Mouse (Mus musculus) urinary bladder, adult 18-20 months (tissue): Measurements from ENCODE around the gene Ccdc117.
A peak's percentile ranks its signal among the peaks of the same experiment; 100 is the strongest.
"Not testable (repeated sequence)": the region's sequence is repeated elsewhere in the genome, so short reads cannot be mapped to it uniquely, and the experiment has no call there.

ENCODE experiments used
- DNase-seq, 2 experiments: peaks; one replicate each; pipeline ENCODE4 v3.0.0; 2022; ENCODE audit warnings: low spot score in 2 of 2, mixed read lengths in 2 of 2

The Ccdc117 gene

DNA sequence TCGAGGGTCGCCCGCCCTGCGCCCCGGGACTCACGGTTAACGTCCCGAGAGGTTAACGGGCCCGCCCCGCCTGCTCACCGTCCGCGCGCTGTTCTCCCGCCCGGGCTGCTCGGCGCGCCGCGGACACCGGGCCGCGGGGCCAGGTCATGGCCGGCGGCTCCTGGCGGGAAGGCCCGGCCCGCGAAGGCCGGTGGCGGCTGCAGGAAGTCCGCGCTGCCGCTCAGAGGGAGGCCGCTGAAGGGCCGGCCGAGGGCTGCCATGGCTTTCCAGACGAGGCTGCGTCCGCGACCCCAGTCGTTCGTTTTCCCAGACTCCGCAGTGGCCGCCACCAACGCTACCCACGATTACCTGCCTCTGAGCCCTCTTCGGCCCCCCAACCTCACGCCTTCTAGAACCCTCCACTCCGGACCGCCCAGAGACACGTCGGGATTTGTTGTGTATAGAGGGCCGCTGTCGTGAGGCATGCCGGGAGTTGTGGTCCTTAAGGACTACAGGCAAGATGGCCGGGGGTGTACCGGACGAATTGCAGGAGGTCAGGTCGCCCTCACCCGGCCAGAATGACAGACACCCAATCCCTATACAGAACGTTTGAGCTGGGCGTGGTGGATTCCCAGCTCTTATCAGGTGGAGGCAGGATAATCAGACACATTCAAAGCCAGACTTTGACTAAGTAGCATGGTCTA, at the start of gene Ccdc117:
Ccdc117 (minus strand) TSS at position 389 of the 683 bp plus-strand sequence.
- peak; percentile 91 for DNase-seq

DNA sequence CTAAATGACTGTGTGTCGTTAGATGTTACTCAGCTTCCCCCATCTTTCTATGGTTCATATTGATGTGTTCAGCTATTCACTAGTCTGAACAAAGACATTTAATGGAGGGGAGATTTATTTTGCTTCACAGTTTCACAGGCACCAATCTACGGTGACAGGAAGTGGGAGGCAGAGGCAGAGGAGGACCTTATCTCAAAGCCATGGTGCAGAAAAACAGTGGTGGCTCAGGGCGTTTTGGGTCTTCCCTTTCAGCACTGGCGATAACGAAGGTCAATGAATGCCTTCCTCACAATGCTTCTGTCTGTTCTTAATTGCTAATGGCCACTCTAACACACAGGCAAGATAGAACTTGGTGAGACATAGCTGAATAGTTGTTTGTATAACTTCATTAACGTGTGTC, 33.1 kb upstream of the Ccdc117 start:
- DNase-seq: no peak

DNA sequence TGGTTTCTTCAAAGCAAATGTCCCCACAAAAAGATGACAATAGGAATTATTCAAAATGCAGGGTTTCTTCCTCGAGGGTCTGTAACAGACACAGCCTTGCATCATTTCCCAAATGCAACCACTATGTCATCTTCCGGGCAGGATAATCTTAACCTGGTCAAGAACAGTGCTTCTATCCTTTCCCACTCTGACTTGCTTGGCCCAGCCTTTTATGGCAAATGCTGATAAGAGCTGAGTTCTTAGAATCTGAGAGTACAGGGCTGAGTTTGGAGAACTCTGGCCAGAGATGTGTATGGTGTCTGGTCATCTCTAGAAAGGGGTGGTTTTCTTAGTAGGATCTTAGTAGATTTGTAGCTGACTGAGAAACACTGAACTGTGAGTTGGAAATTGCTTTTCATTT, 31.8 kb upstream of the Ccdc117 start:
- no peak for DNase-seq

DNA sequence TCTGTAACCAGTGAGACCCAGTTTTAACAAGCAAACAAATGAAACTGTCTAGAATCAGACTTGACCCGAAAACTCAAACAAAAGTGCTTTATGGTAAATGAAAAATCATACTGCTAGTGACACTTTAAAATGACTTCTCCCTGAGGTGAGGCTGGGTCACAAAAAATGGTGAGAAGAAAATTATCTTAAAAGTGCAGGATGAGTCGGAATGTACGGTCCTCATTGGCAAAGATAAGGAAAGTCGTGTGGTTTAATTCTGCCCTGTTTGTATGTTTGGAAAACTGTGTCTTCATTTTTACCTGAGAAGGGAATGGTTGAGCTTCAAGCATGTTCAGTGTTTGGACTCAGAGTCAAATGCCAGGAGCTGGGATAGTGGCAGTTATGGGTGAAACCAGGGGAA, 29.9 kb upstream of the Ccdc117 start:
- DNase-seq: no peak

DNA sequence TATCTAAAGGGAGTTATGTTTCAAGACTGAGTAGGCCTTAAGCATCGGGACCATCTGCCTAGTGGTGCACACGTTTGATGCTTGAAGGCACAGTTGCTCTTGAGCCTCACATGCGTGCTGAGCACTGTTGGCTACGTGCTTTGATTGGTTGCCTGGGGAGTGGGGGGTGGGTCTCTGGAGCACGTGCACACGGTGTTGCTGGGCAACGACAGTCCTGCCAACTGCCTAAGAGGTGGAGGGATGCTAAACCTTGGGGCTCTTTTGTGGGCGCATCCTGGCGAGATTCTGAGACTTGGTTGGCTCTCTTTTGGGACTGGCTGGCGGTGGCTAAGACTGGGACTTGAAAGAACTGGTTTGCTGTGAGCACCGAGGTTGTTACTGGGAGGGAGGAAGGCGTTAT, 27.5 kb upstream of the Ccdc117 start, which contains the start of gene Ankrd36:
Ankrd36 (plus strand) TSS at position 211 of the 400 bp plus-strand sequence.
- no peak for DNase-seq

DNA sequence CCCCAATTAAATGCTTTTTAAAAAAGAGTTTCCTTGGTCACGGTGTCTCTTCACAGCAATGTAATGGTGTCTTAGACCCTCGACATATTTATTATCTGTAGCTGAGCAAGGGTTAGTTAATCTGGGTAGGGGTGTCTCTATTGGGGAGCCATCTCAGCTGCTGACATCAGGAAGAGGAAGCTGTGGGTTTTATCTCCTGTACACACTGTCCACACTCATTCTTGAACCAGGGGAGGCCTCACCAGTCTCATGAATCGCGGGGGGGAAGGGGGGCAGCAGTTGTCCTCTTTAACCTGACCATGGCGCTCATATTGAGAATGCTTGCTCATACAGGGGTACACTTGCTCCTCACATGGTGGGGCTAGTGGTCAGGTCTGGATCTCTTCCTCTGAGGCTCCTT, 26.1 kb upstream of the Ccdc117 start:
- DNase-seq: no peak

DNA sequence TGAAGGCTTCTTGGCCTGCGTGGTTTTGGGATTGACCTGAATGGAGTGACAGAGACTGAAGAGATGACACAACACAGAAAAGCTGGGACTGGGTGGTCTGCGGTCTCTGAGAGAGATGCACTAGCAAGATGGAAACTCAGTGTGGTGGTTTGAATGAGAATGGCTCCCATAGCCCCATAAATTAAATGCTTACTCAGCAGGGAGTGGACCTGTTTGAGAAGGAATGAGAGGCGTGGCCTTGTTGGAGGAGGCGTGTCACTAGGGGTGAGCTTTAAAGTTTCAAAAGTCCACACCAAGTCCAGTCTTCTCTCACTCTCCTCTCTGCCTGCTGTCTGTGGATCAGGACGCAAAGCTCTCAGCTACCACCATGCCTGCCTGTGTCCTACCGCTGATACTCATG, 25.7 kb upstream of the Ccdc117 start:
- DNase-seq: no peak

DNA sequence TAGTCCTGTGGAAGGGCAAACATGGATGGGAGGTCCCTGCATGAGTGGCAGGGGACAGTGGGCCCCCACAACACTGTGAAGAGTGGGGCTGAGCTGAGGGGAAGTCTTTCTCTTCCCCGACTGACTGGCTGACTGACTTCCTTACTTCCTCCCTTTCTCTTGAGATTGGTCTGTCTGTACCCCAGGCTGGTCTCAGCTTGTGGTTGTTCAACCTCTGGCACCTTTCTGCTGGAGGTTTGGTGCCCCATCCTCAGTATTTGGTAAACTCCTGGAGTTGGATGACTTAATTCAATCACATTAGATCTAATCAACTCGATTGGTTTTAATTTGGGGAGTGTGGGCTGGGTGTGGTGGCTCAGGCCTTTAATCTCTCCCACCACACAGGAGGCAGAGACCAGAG, 24.5 kb upstream of the Ccdc117 start:
- DNase-seq: no peak

DNA sequence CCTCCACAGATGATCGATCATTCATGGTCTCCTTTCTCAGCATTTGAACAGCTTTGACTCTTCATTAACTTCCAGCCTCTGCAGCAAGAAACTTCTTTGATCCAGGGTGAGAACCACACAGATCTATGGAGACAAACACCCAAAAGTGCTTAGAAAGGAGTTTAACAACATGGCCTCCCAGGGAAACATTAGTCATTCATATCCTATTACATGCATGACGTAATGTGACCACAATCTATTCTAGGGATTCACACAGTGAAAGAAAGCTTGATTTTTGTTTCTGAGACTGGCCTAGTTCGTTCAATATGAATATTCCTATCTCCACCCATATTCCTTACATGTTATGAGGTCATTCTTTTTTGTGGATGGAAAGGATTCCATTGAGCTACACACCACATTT, 23.6 kb upstream of the Ccdc117 start:
- no peak for DNase-seq

DNA sequence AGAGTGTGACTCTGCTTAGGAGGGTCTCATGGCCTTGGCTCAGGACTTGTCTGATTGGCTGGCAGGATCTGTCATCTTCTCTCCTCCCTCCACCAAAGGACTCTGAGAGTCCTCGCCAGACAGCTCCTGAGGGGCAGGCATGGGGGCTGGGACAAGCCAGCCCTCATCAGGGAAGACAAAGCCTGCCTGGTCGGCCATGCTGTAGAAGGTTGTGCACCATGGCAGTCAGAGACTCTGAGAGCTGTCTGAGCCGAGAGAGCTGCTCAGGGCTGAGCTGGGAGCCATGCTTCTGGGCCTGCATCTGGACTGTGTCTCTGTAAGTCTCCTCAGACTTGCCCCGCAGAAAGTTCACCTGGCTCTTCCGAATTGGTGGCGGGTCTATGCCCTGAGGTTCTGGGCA, 21.9 kb upstream of the Ccdc117 start:
- no peak for DNase-seq

DNA sequence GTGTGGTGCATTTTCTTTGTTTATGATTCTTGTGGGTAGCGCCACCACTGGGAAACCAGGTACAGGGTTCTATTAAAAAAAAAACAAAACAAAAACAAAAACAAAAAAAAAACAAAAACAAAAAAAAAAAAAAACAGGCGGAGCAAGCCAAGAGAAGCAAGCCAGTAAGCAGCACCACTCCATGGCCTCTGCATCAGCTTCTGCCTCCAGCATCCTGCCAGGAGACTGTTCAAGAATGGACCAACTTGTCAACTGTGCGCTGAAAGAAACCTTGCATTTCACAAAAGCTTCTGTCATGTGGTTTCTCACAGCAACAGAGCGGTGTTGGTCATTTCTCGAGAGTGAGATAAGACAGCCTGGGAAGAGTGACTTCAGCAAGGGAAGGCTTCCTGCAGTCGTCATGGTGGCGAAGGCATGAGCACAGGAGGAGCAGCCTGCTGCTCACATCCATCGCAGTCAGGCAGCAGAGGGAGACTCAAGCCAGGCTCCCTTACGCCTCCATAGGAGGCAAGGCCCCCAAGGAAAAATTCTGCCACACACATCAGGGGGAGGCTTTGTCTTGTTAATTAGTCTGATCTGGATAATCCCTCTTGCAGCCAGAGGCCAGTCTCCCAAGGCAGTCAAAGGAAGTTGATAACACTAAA, 20.8 kb upstream of the Ccdc117 start:
- no peak for DNase-seq

DNA sequence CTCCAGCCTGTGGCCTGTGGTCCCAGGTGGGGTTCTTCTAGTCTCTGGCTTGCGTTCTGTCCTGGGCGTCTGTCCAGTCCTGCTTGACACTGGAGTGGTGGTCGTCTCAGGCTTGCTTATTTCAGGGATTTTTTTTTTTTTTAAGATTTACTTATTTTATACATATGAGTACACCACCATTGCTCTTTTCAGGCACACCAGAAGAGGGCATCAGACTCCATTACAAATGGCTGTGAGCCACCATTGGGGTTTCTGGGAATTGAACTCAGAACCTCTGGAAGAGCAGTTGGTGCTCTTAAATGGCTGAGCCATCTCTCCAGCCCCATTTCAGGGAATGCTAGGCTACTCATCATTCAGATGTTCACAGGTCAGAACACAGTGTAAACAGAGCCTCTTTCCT, 18.3 kb upstream of the Ccdc117 start:
- DNase-seq: no peak

DNA sequence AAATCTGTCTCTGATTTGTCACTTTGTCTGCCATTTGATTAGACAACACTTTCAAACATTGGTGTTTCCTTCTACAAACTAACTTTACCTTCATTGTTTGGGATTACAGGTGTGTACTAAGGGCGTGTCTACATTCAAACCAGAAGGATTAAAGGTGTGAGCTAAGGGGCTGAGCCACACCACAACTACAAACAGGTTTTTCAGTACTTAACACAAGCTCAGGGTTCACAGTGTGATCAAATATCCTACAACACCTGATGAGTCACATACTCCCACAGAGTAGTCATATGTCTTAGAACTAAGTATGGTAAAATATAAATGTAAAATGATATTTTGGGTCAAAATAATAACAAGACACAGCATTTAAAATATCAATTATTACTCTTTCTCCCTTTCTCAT, 9.9 kb upstream of the Ccdc117 start:
- DNase-seq: no peak

DNA sequence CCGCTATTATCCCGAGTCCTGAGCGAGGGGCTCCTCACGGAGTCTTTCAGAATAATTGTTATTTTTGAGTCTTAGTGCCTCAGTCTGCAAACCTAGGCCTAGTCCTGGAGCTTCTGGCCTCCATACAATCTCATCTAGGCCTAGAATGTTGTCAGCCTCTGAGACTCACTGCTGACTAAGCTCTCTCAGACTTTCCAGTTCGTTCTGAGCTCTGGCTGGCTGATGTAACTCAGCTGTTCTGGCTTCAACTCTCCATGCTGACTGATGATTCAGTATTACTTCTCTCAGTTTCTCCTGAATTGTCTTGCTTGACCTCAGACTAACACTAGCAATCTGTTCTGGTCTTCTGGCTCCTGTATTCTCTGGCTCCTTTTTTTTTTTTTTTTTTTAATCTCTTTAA, 9.4 kb upstream of the Ccdc117 start:
- no peak for DNase-seq

DNA sequence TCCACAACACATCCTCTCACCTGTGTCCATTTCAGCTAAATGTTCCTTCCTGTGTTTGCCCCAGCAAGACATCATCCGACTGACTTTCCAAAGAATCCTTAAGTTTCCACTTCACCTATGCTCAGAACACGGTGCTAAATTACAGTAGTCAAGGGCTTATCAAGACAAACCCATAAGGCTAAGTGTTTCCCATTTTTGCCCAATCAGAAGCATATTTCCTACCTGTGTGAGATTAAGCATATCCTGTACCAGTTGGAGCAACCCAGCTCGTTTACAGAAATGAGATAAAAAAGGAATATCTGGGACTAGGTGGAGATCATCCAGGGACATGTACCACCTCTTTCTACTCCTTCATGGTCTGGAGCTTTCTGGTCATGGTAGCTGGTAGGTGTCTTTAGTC, 4.7 kb upstream of the Ccdc117 start:
- no peak for DNase-seq

DNA sequence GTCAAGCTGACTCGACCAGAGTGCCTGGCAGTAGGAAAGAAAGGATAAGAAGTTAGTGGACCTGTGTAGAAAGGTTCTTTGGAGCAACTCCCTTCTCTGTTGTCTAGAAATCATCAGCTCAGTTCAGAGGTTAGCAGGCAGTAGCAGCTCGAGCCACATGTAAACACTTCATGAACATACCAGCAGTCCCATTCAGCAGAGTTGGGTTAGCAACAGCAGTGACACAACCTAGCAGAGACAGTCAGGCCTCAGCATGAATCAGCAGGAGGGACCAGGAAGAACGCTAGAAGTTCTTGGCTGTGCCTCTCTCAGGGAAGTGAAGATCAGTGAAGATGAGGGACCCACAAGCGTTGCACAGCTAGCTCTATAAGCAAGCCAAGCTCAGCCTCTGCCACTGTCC, 3.5 kb upstream of the Ccdc117 start:
- DNase-seq: no peak

DNA sequence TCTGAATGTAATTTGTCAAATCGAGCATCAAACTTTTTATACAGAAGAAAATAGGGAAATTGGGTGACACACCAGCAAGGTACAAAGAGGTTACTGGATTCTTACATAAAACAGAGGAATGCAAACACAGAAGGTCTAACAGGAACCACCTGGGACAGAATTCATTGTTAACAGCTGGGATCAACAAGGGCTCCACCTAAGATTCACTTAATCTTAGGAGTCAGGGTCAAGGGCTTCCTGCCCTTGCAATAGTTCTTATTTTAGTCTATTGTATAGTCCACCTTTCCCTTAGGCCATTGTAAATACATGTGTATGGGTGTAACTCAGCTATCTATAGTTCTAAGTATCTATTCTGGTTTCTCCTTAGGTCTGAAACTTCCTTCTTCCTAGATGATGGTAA, 2.7 kb upstream of the Ccdc117 start:
- DNase-seq: not testable (repeated sequence)

DNA sequence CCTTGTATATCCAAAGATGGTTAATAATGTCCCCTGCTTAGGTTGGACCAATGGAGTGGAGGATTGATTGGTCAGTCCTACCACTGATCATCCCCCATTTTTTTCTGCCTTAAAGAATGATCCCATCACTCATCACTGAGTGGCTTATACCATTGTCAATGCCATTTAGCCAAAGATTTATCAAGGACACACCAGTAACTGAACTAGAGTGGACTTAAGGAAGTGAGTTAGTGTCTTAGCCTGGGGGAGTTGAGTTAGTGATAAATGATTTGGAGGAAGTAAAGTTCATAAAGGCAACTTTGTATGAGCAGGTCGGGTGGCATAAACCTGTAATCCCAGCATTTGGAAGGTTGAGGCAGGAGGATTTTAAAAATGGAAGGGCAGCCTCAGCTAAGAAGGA, 1.3 kb upstream of the Ccdc117 start:
- no peak for DNase-seq

DNA sequence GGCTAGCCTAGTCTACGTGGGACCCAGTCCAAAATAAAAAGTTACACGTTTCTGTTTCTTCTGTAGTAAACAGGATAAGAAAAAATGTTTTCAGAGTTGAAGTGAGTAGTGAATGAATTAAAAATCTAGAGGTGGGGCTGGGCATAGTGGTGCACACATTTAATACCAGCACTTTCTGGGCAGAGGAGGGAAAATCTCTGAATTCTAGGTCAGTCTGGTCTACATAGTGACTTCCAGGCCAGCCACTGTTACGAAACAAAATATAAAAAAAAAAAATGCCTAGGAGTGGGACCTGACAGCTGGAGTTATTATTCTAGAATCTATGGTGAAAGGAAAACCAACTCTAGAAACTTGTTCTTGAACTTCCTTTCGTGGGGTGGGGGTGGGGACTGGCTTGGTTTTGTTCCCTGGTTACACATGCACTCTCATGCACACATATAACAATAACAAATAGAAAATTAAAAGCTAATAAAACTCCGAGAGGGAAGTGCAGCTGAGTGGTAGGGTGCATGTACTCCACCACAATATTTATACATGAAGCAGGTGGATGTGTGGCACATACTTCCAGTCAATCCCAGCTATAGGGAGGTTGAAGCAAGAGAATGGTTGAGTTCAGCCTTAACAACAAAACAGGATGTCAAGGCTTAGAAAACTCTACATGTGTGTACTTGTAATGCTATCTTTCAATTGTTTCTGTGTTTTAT, 647 bp upstream of the Ccdc117 start:
- no peak for DNase-seq

DNA sequence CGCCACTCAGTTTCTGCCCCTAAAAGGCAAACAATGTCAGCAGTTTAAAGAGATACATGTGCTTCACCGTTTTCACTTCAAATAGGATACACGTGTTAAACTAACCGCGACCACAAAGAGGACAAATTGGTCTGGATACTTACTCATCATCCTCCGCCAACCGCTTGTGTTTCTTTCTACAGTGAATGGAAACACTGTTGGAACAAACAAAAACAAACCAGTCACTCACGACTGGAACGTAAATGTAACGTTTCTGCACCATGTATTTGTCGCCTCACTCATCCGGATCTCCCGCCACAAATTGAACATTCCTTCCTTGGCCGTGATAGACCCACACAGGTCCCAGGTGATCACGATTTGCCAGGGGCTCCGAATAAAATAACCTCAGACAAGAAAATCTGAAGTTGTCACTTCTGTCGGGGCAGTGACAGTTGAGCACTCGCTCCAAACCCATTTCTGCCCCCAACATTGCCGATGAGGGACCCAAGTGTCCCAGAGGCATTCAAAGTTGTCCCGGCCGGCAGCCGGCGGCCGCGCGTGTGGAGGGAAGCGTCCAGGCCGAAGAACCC, 673 bp downstream of the Ccdc117 start:
- no peak for DNase-seq

DNA sequence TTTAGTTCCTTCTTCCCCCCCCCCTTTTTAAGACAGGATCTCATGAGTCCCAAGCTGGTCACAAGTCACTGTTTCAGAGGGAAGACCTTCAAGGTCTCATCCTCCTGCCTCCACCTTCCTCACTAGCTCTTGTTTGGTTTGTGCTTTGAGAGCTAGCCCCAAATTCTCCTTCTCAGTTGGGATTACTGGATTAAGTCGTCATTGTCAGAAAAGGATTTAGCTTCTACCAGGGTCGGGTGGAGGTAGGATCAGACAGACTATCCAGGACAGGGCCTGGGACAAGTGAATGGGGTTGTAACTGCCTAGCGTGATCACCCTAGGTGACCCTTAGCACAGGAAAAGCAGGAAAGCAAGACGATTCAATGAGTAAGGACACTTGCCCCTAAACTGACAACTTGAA, 1.7 kb downstream of the Ccdc117 start:
- no peak for DNase-seq

DNA sequence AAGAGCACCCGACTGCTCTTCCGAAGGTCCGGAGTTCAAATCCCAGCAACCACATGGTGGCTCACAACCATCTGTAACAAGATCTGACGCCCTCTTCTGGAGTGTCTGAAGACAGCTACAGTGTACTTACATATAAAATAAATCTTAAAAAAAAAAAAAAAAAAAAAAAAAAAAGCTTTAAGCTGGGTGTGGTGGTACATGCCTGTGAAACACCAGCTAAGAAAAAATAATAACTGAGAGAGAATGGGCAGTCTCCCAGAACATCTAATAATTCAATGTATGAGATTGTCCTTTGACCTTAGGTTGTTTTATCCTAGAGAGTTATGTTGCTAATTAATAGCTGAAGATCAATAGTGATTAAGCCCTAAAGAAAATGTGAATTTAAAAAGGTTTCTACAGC, 4.5 kb downstream of the Ccdc117 start:
- not testable (repeated sequence) for DNase-seq

DNA sequence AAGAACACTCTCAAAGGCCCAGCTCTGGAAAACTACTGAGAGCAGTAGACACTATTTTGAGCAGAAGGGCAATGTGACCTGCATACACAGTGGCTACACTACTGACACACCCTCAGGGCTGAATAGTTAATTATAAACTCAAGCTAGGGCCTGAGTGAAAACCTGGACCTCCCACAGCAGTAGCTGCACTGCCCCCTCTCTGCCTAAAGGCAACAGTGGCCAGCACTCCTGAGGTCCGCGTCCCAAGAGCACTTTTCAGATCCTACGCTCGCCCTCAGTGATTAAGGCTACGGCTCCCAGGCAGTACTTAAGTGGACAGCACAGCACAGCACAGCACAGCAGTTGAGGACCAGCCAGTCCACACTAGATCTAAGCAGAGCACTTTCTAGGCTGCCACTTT, 8.9 kb downstream of the Ccdc117 start:
- no peak for DNase-seq
